ENCODE assay signal across 9 mouse cellular contexts in the genomic region with DNA sequence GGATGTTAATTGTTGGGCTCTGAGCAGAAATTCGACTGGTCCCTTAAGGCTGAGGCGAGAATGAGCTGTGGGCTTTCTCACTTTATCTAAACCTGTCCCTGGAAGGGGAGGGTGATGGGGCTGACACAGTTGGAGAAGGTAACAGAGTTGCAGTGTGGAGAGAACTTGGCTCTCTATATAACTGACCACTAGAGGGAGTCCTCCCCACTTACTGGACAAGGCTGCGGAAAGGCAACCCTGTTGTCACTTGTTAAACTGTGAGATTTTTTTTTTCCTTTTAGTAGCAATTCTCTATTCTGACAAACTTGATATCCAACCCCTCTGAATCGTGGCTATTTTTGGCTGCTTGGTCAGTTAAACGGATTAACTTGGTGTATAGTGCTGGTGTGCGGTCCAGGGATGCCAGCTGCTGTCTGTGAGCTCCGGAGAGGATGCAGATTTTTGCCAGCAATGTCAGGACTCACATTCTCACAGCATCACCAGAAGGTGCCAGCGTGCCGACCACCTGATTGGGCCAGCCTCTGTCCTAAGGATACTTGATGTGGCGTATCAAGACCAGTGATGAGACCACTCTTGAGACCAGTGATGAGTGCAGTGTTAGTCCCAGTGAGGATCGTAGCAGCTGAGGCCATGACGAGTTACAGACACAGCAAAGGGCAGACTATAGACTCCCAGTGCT.
DNase-seq lines count a peak whose midpoint lies in the region; ATAC-seq and TF ChIP-seq lines count a peak whose summit lies in the region.
"Had no signal": no experiment of that assay in that cellular context is flagged by ENCODE, and none has a peak within 500 bp of the region (broad histone marks: within the 10 kb centered on the region; RNA-seq: fewer than 3 reads in every experiment).

No protein-coding gene starts in this region.

- 0 out of 2 replicates have a peak, but pooled peaks cover 2% of the 10 kb centered on the region for H3K27me3 ChIP-seq in liver, adult 2 months (ENCODE audit: control insufficient read depth, insufficient read depth, low read length)
- peaks cover 3% of the 10 kb centered on the region; the same call in 1 of the 2 replicates for H3K27me3 ChIP-seq in liver, embryonic 12.5 days (replicated peaks)
- peaks cover 15% of the 10 kb centered on the region for H3K27me3 ChIP-seq in midbrain, embryonic 12.5 days

- TF ChIP-seq POLR2A in liver, adult 2 months (IDR thresholded peaks at IDR 0.05; ENCODE audit: extremely low read depth, insufficient read depth, low read length), result no peak

- no peak overlapping the region for H3K4me3 ChIP-seq in liver, adult 2 months (ENCODE audit: insufficient read depth, low read depth, low read length)
- H3K4me3 ChIP-seq in liver, embryonic 12.5 days, result no peak overlapping the region
- peak overlapping the region; percentile 17 for H3K4me3 ChIP-seq in layer of hippocampus, adult 2 months
- H3K4me3 ChIP-seq in midbrain, embryonic 12.5 days, result no peak overlapping the region
- H3K4me3 ChIP-seq: limb, embryonic 12.5 days had no signal

- no peaks in the 10 kb centered on the region for H3K4me1 ChIP-seq in liver, adult 2 months (ENCODE audit: control insufficient read depth, insufficient read depth, low read length)
- H3K4me1 ChIP-seq in liver, embryonic 12.5 days, result no peaks in the 10 kb centered on the region
- H3K4me1 ChIP-seq in midbrain, embryonic 12.5 days, result no peaks in the 10 kb centered on the region
- H3K4me1 ChIP-seq: limb, embryonic 12.5 days had no signal

- no peaks in the 10 kb centered on the region for H3K9me3 ChIP-seq in liver, embryonic 12.5 days (replicated peaks)
- peaks cover 5% of the 10 kb centered on the region; the same call in 1 of the 2 replicates for H3K9me3 ChIP-seq in midbrain, embryonic 12.5 days

- 41% methylated on average over 12 of the region's 12 CpGs for WGBS in liver, adult 2 months
- WGBS in liver, embryonic 12.5 days (ENCODE audit: insufficient replicate concordance), result 31% methylated on average over 12 of the region's 12 CpGs
- WGBS in midbrain, embryonic 12.5 days, result 37% methylated on average over 12 of the region's 12 CpGs

- no peak overlapping the region for H3K27ac ChIP-seq in liver, adult 2 months (replicated peaks; ENCODE audit: insufficient read depth, low read depth, low read length)
- H3K27ac ChIP-seq in liver, embryonic 12.5 days, result no peak overlapping the region
- H3K27ac ChIP-seq in layer of hippocampus, adult 2 months, result no peak overlapping the region
- no peak overlapping the region for H3K27ac ChIP-seq in midbrain, embryonic 12.5 days (replicated peaks)
- H3K27ac ChIP-seq: limb, embryonic 12.5 days had no signal

- no peak for ATAC-seq in liver, embryonic 12.5 days
- peak; percentile 69 to 77; a peak in 3 of 4 replicates for ATAC-seq in hematopoietic stem cell, adult 5-6 weeks (replicated peaks in 1 of 2; ENCODE audit: insufficient read depth in 1 of 2, low FRiP score in 2 of 2, low TSS enrichment in 1 of 2, low read depth in 1 of 2, poor library complexity in 2 of 2, severe bottlenecking in 2 of 2)
- peak; percentile 59; the same call in 1 of the 2 replicates for ATAC-seq in midbrain, embryonic 12.5 days (ENCODE audit: low FRiP score, low read depth)

- TF ChIP-seq CTCF in liver, adult 2 months (IDR thresholded peaks at IDR 0.05; ENCODE audit: low read depth, low read length), result peak; percentile 67
- peak; percentile 93 for TF ChIP-seq CTCF in layer of hippocampus, adult 2 months (conservative IDR thresholded peaks at IDR 0.05)

- no peak overlapping the region for H3K9ac ChIP-seq in liver, adult 2 months (ENCODE audit: low read depth, low read length)
- no peak overlapping the region for H3K9ac ChIP-seq in liver, embryonic 12.5 days
- no peak overlapping the region for H3K9ac ChIP-seq in midbrain, embryonic 12.5 days (replicated peaks)
- H3K9ac ChIP-seq: limb, embryonic 12.5 days had no signal

- H3K36me3 ChIP-seq in liver, adult 2 months (ENCODE audit: control insufficient read depth, insufficient read depth, low read length), result no peaks in the 10 kb centered on the region
- no peaks in the 10 kb centered on the region for H3K36me3 ChIP-seq in liver, embryonic 12.5 days
- no peaks in the 10 kb centered on the region for H3K36me3 ChIP-seq in midbrain, embryonic 12.5 days
- H3K36me3 ChIP-seq: limb, embryonic 12.5 days had no signal

- peak; percentile 27 for DNase-seq in liver, adult 2 months (ENCODE audit: extremely low read depth, low read depth, low spot score)
- peak; percentile 74 for DNase-seq in R1 (ENCODE audit: low read depth, low spot score)
- DNase-seq in embryo, embryonic 10 days (ENCODE audit: low spot score), result peak; percentile 78
- peak; percentile 61 to 71 for DNase-seq in layer of hippocampus, adult 2 months (ENCODE audit: low spot score in 2 of 2)
- peak; percentile 33 for DNase-seq in testis, postnatal 14 days (ENCODE audit: low spot score)

- H3K79me2 ChIP-seq in liver, adult 2 months (ENCODE audit: control insufficient read depth, insufficient read depth, low read length), result no peaks in the 10 kb centered on the region

- H3K4me2 ChIP-seq in liver, embryonic 12.5 days, result no peak overlapping the region
- H3K4me2 ChIP-seq in midbrain, embryonic 12.5 days (replicated peaks), result peak overlapping the region; percentile 10; the same call in 1 of the 2 replicates
- H3K4me2 ChIP-seq: limb, embryonic 12.5 days had no signal

Comparison
In these comparisons a context has a peak if more than half of its experiments do, and no peak if none do; other contexts are left out.
1. DNase-seq: peak in every context shown above with its lines; median percentile 78 in embryo, embryonic 10 days; 74 in R1; 66 in layer of hippocampus, adult 2 months; 33 in testis, postnatal 14 days; 27 in liver, adult 2 months.